Mouse (Mus musculus): Measurements from ENCODE around the gene Aldh4a1.

Gene Aldh4a1

GRCm38 (mm10) chr4:139619765-139620164 is 2.9 kb upstream of the Aldh4a1 start:
- DNase-seq (ENCODE audit: low spot score in 2 of 2) = no peak

- DNase-seq (ENCODE audit: low spot score in 2 of 2) = no peak
Observed at GRCm38 (mm10) chr4:139623434-139624115, 909 bp downstream of the Aldh4a1 start.

GRCm38 (mm10) chr4:139624116-139624489 is 1.4 kb downstream of the Aldh4a1 start:
- no peak for DNase-seq (ENCODE audit: low spot score in 2 of 2)

GRCm38 (mm10) chr4:139624706-139625105 is 2.0 kb downstream of the Aldh4a1 start:
- no peak for DNase-seq (ENCODE audit: low spot score in 2 of 2)

GRCm38 (mm10) chr4:139627361-139627760 is 4.7 kb downstream of the Aldh4a1 start:
- DNase-seq (ENCODE audit: low spot score in 2 of 2) = no peak

- no peak for DNase-seq (ENCODE audit: low spot score in 2 of 2)
Observed at GRCm38 (mm10) chr4:139630171-139630570, 7.5 kb downstream of the Aldh4a1 start.

GRCm38 (mm10) chr4:139631141-139631540 is 8.5 kb downstream of the Aldh4a1 start:
- DNase-seq (ENCODE audit: low spot score in 2 of 2) = no peak

- DNase-seq (ENCODE audit: low spot score in 2 of 2) = no peak
Observed at GRCm38 (mm10) chr4:139631569-139632253, 9.0 kb downstream of the Aldh4a1 start.

GRCm38 (mm10) chr4:139632254-139632580 is 9.6 kb downstream of the Aldh4a1 start:
- no peak for DNase-seq (ENCODE audit: low spot score in 2 of 2)

- peak in 1 of 2 experiments; percentile 49 for DNase-seq (ENCODE audit: low spot score in 2 of 2)
Observed at GRCm38 (mm10) chr4:139636373-139636772, 13.7 kb downstream of the Aldh4a1 start.

GRCm38 (mm10) chr4:139637847-139638246 is 15.2 kb downstream of the Aldh4a1 start:
- no peak for DNase-seq (ENCODE audit: low spot score in 2 of 2)

- DNase-seq (ENCODE audit: low spot score in 2 of 2) = no peak
Observed at GRCm38 (mm10) chr4:139638356-139638755, 15.7 kb downstream of the Aldh4a1 start.

GRCm38 (mm10) chr4:139639801-139640200 is 17.1 kb downstream of the Aldh4a1 start:
- no peak for DNase-seq (ENCODE audit: low spot score in 2 of 2)

GRCm38 (mm10) chr4:139640333-139640732 is 17.7 kb downstream of the Aldh4a1 start:
- DNase-seq (ENCODE audit: low spot score in 2 of 2) = no peak

- no peak for DNase-seq (ENCODE audit: low spot score in 2 of 2)
Observed at GRCm38 (mm10) chr4:139640775-139641174, 18.1 kb downstream of the Aldh4a1 start.

GRCm38 (mm10) chr4:139641829-139642425 is 19.3 kb downstream of the Aldh4a1 start:
- no peak for DNase-seq (ENCODE audit: low spot score in 2 of 2)

GRCm38 (mm10) chr4:139643972-139644371 is 21.3 kb downstream of the Aldh4a1 start:
- peak; percentile 59 to 69 for DNase-seq (ENCODE audit: low spot score in 2 of 2)

GRCm38 (mm10) chr4:139646916-139647315 is 24.2 kb downstream of the Aldh4a1 start:
- no peak for DNase-seq (ENCODE audit: low spot score in 2 of 2)

- no peak for DNase-seq (ENCODE audit: low spot score in 2 of 2)
Observed at GRCm38 (mm10) chr4:139650086-139650743, 27.5 kb downstream of the Aldh4a1 start.

GRCm38 (mm10) chr4:139650907-139651306 is 28.2 kb downstream of the Aldh4a1 start:
- DNase-seq (ENCODE audit: low spot score in 2 of 2) = no peak

- DNase-seq (ENCODE audit: low spot score in 2 of 2) = no peak
Observed at GRCm38 (mm10) chr4:139653238-139653637, 30.6 kb downstream of the Aldh4a1 start, which contains the start of gene Tas1r2. Gene Tas1r2 (plus strand): TSS chr4:139653538.

GRCm38 (mm10) chr4:139661897-139662296 is 39.2 kb downstream of the Aldh4a1 start:
- no peak for DNase-seq (ENCODE audit: low spot score in 2 of 2)

Data from right cerebral cortex, postnatal 36 days (tissue).